Mouse (Mus musculus) ES-E14 (cell line): Measurements from ENCODE around the gene Best1.

Source experiments
- CHD2 ChIP-seq: IDR thresholded peaks from 2 replicates; pipeline ENCODE4 v1.6.1; 2014; ENCODE audit warnings: mild to moderate bottlenecking, low read depth, low read length, inconsistent platforms
- HCFC1 ChIP-seq: IDR thresholded peaks from 2 replicates; pipeline ENCODE4 v1.6.1; 2012; ENCODE audit warnings: low read length, inconsistent platforms, borderline replicate concordance; ENCODE audit not compliant: insufficient read depth
- MAFK ChIP-seq: IDR thresholded peaks from 2 replicates; pipeline ENCODE4 v1.6.1; 2014; ENCODE audit warnings: mild to moderate bottlenecking, low read depth, low read length, inconsistent platforms; ENCODE audit not compliant: insufficient read depth

GRCm38 (mm10) chr19:10042232-10042631 is 40.8 kb upstream of the Best1 start:
- TF ChIP-seq CHD2: no peak
- no peak for TF ChIP-seq MAFK
- TF ChIP-seq HCFC1: no peak
